Mouse (Mus musculus) heart, adult 2 months (tissue): Measurements from ENCODE around the gene Rft1.

Source experiments
- CTCF ChIP-seq: fragments of 200-600 bp; IDR thresholded peaks from 2 replicates; pipeline ENCODE4 v1.8.1; 2022; ENCODE audit warnings: antibody characterized with exemption, mild to moderate bottlenecking, moderate library complexity
- EP300 ChIP-seq: fragments of 200-500 bp; IDR thresholded peaks from 2 replicates; pipeline ENCODE4 v1.6.1; 2011; ENCODE audit warnings: low read depth, low read length, control low read depth; ENCODE audit not compliant: insufficient read depth
- POLR2A ChIP-seq: fragments of 200-500 bp; IDR thresholded peaks from 2 replicates; pipeline ENCODE4 v1.6.1; 2011; ENCODE audit warnings: mild to moderate bottlenecking, low read depth, low read length, control low read depth; ENCODE audit not compliant: insufficient read depth

- TF ChIP-seq CTCF (no peak), POLR2A (no peak), EP300 (no peak)
Observed at GRCm38 (mm10) chr14:30735810-30736209, 81.7 kb downstream of the Rft1 start.
